Mouse (Mus musculus) small intestine, adult 10 weeks (tissue): ENCODE data around the gene L1cam. TPM values are rescaled to one million over a fixed set of nuclear protein-coding genes. Genes with fewer than 3 reads are reported as not detected.

ENCODE experiments used
- polyA plus RNA-seq: library from polyadenylated mRNA; stranded (reverse); fragments of 350-450 nt; fragmentation: Illumina TruSeq; extraction: RNeasy Lipid Tissue Mini Kit (QIAGEN cat#74804); gene quantifications from one replicate; pipeline ENCODE4 v1.2.3, GENCODE M21; 2014; ENCODE audit warnings: low replicate concordance

The L1cam gene
- 3.1 TPM for polyA plus RNA-seq

GRCm38 (mm10) chrX:73895719-73896118 is at the start of gene L1cam:
L1cam (minus strand) TSS chrX:73896105.

GRCm38 (mm10) chrX:73930402-73931062 is 34.6 kb upstream of the L1cam start, which contains the start of gene Renbp:
Renbp (minus strand) TSS chrX:73930850.

GRCm38 (mm10) chrX:73921823-73922549 is 26.1 kb upstream of the L1cam start, which contains the start of the genes Arhgap4 and Naa10:
Arhgap4 (minus strand) TSS chrX:73921870.
Naa10 (minus strand) TSS chrX:73921944.

GRCm38 (mm10) chrX:73891551-73892152 is 4.3 kb downstream of the L1cam start, which contains the start of gene Avpr2:
Avpr2 (plus strand) TSS chrX:73892102.

GRCm38 (mm10) chrX:73824185-73825151 is 71.4 kb downstream of the L1cam start, which contains the start of gene Pdzd4:
Pdzd4 (minus strand) TSS chrX:73824969.

Other genes with a start within 250 kb of the L1cam start
- gene Pnck, start 236.0 kb downstream of the L1cam start, polyA plus RNA-seq: not detected
- 276 TPM for gene Slc6a8, start 223.0 kb downstream of the L1cam start, polyA plus RNA-seq
- 178 TPM for gene Bcap31, start 179.9 kb downstream of the L1cam start, polyA plus RNA-seq
- gene Abcd1, start 179.5 kb downstream of the L1cam start, polyA plus RNA-seq: 5.5 TPM
- not detected for gene Plxnb3, start 139.0 kb downstream of the L1cam start, polyA plus RNA-seq
- not detected for gene Srpk3, start 121.7 kb downstream of the L1cam start, polyA plus RNA-seq
- gene Idh3g, start 109.2 kb downstream of the L1cam start, polyA plus RNA-seq: 18.0 TPM
- 25.0 TPM for gene Ssr4, start 109.1 kb downstream of the L1cam start, polyA plus RNA-seq
- gene Pdzd4, start 71.1 kb downstream of the L1cam start, polyA plus RNA-seq: 0.22 TPM
- gene Avpr2, start 4.0 kb downstream of the L1cam start, polyA plus RNA-seq: not detected
- 1.0 TPM for gene Arhgap4, start 25.8 kb upstream of the L1cam start, polyA plus RNA-seq
- gene Naa10, start 25.8 kb upstream of the L1cam start, polyA plus RNA-seq: 2.1 TPM
- gene Renbp, start 34.7 kb upstream of the L1cam start, polyA plus RNA-seq: 0.33 TPM
- gene Hcfc1, start 70.3 kb upstream of the L1cam start, polyA plus RNA-seq: 21.6 TPM
- 25.2 TPM for gene Irak1, start 127.8 kb upstream of the L1cam start, polyA plus RNA-seq
- gene Opn1mw, start 231.4 kb upstream of the L1cam start, polyA plus RNA-seq: not detected
- gene Mecp2, start 239.3 kb upstream of the L1cam start, polyA plus RNA-seq: 10.2 TPM